Mouse (Mus musculus) stomach, postnatal 0 days (tissue): Measurements from ENCODE around the gene Arhgap15. TPM values are rescaled to one million over a fixed set of nuclear protein-coding genes. Genes with fewer than 3 reads are reported as not detected.

ENCODE experiments used
- ATAC-seq: fragments of 200-750 bp; cut with Nextera tagmentation; 2 replicates; pipeline ENCODE4 v1.8.0; 2017; ENCODE audit not compliant: low FRiP score, low TSS enrichment
- DNase-seq: peaks from one replicate; pipeline ENCODE4 v3.0.0-alpha.2; 2016; ENCODE audit warnings: low spot score
- H3K27ac ChIP-seq: fragments of 300-500 bp; sonication (generic); replicated peaks from 2 replicates; pipeline ENCODE4 v1.5.1; 2014; ENCODE audit warnings: mild to moderate bottlenecking, control low read depth
- H3K27me3 ChIP-seq: fragments of 300-500 bp; sonication (generic); 2 replicates; pipeline ENCODE4 v1.6.1; 2014; ENCODE audit warnings: low read length; ENCODE audit not compliant: control insufficient read depth, insufficient read depth
- H3K36me3 ChIP-seq: fragments of 300-500 bp; sonication (generic); 2 replicates; pipeline ENCODE4 v1.6.1; 2014; ENCODE audit warnings: low read length, mixed read lengths; ENCODE audit not compliant: control insufficient read depth, insufficient read depth
- H3K4me1 ChIP-seq: fragments of 300-500 bp; sonication (generic); replicated peaks from 2 replicates; pipeline ENCODE4 v1.6.1; 2014; ENCODE audit warnings: antibody characterized with exemption; ENCODE audit not compliant: control insufficient read depth, insufficient read depth
- H3K4me2 ChIP-seq: fragments of 300-500 bp; sonication (generic); replicated peaks from 2 replicates; pipeline ENCODE4 v1.6.1; 2014; ENCODE audit warnings: low read depth, mild to moderate bottlenecking, control low read depth, moderate library complexity
- H3K4me3 ChIP-seq: fragments of 300-500 bp; sonication (generic); 2 replicates; pipeline ENCODE4 v1.5.1; 2014; ENCODE audit warnings: low read depth, low read length, control low read depth
- H3K9ac ChIP-seq: fragments of 300-500 bp; sonication (generic); 2 replicates; pipeline ENCODE4 v1.6.1; 2014; ENCODE audit warnings: mild to moderate bottlenecking, low read length, control low read depth, mixed read lengths
- H3K9me3 ChIP-seq: fragments of 300-500 bp; sonication (generic); 2 replicates; pipeline ENCODE4 v1.6.1; 2016; ENCODE audit warnings: low read length; ENCODE audit not compliant: control insufficient read depth
- CTCF ChIP-seq: IDR thresholded peaks from 2 replicates; pipeline ENCODE4 v1.5.1; 2016; ENCODE audit warnings: antibody characterized with exemption, low read depth, mild to moderate bottlenecking, moderate library complexity
- EP300 ChIP-seq: optimal IDR thresholded peaks from 2 replicates; pipeline ENCODE3; 2016; ENCODE audit warnings: antibody characterized with exemption
- WGBS: fragments of 180-500 bp; shearing (Covaris S2); extraction: QIAGEN DNeasy Blood & Tissue Kit; methylation state at CpG from one replicate; pipeline ENCODE4 v1.1.7; 2014; 5-methylcytosine and 5-hydroxymethylcytosine counted together
- polyA plus RNA-seq: library from polyadenylated mRNA; unstranded; fragments of >200 nt; fragmentation: Nextera tagmentation; extraction: Ambion mirVana; gene quantifications from 2 replicates; pipeline ENCODE4 v1.2.1, GENCODE M21; 2015

Gene Arhgap15
- polyA plus RNA-seq, 1 experiment from 2014 or later = 0.93 TPM

DNA sequence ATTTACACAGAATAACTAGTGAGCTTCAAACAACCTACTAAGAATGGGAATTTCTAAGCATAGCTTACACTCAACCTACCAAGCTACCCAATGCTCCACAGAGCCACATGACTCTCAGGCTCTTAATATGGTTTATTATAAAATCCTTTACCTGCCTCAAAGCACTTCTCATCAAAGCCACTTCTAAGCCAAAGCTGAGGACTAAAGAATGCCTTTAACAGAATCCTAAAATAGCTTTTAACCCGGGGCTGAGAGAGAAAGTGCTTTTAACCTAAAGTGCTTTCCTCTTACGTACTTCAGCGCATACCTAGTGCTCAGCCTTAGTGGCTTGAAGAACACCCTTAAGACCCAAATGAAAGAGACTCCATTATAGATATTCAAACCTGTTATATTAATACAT is 380.9 kb downstream of the Arhgap15 start:
- H3K36me3 ChIP-seq = no peaks in the 10 kb centered on the region
- no peaks in the 10 kb centered on the region for H3K4me1 ChIP-seq
- 78% methylated on average over 3 of the region's 3 CpGs for WGBS
- H3K9ac ChIP-seq = no peak overlapping the region
- no peak overlapping the region for H3K27ac ChIP-seq
- no peak for TF ChIP-seq CTCF
- TF ChIP-seq EP300 = no peak
- H3K27me3 ChIP-seq = no peaks in the 10 kb centered on the region
- ATAC-seq = no peak
- no peak overlapping the region for H3K4me3 ChIP-seq
- no peak overlapping the region for H3K4me2 ChIP-seq
- DNase-seq = no peak
- H3K9me3 ChIP-seq = no peaks in the 10 kb centered on the region

DNA sequence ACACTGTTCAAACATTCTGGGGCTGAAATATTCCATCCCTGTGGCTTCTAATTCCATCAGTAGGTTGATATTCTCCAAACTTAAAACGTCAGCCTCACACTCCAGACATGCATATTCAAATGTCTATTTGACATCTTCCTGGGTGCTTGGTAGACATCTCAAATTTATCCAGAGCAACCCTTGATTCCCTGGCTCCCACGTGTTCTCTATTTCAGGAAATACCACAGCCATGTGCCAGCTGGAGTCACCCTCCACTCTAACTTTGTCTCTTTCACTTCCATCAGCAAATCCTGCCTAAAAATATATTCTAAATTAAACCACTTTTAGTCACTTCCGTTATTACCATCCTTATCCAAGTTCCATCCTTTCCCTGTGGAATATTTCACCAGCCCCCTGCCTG is 382.6 kb downstream of the Arhgap15 start:
- no peak for TF ChIP-seq EP300
- TF ChIP-seq CTCF = no peak
- ATAC-seq = no peak
- no peaks in the 10 kb centered on the region for H3K27me3 ChIP-seq
- no peak for DNase-seq
- no peak overlapping the region for H3K27ac ChIP-seq
- no peak overlapping the region for H3K9ac ChIP-seq
- no peak overlapping the region for H3K4me2 ChIP-seq
- H3K4me1 ChIP-seq = no peaks in the 10 kb centered on the region
- WGBS = 63% methylated on average over 3 of the region's 3 CpGs
- H3K9me3 ChIP-seq = no peaks in the 10 kb centered on the region
- no peak overlapping the region for H3K4me3 ChIP-seq
- H3K36me3 ChIP-seq = no peaks in the 10 kb centered on the region

DNA sequence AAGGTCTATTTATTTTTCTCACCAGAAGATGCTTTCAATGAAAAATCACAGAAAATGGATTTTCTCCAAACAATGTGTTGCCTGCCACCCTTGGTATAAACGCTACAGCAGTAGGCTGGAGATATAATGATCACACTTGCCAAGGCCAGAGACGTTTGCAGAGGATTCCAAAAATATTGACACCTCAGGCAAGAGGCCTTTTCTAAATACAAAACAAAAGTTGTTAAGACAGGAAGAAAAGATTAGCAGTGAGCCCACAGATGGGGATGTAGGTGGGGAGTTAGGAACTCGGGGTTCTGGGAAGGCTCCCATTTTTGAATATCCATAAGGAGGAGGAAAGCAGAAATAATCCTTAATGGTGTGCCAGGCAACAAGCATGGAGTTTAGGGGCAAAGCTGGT is 386.2 kb downstream of the Arhgap15 start:
- Histone ChIP-seq H3K4me3 (no peak overlapping the region), H3K4me2 (no peak overlapping the region), H3K36me3 (no peaks in the 10 kb centered on the region), H3K9me3 (no peaks in the 10 kb centered on the region), H3K27me3 (no peaks in the 10 kb centered on the region), H3K27ac (no peak overlapping the region), H3K4me1 (no peaks in the 10 kb centered on the region), H3K9ac (no peak overlapping the region)
- WGBS = 36% methylated on average over 3 of the region's 3 CpGs
- TF ChIP-seq EP300 (no peak), CTCF (no peak)
- DNase-seq (no peak), ATAC-seq (no peak)

DNA sequence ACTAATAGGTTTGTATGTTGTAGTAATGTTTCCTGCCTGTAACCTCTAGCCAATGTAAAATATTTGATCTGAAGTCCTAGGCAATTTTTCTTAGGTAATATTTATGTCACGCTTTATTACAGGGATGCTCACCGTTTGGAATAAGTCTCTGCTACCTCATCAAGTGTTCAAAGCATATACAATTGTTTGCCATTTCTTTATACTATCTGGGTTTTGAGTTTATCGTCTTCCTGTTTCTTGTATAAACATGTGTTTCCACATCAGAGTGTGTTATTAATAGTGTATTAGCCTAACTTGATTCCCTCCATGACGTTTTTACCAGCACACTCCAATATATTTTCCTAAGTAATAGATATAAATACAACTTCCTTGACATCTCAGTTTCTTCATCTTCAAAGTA is 391.8 kb downstream of the Arhgap15 start:
- Histone ChIP-seq H3K27me3 (no peaks in the 10 kb centered on the region), H3K4me3 (no peak overlapping the region), H3K9ac (no peak overlapping the region), H3K27ac (no peak overlapping the region), H3K36me3 (no peaks in the 10 kb centered on the region), H3K4me1 (no peaks in the 10 kb centered on the region), H3K4me2 (no peak overlapping the region), H3K9me3 (no peaks in the 10 kb centered on the region)
- no peak for ATAC-seq
- WGBS = 54% methylated on average over 4 of the region's 4 CpGs
- no peak for DNase-seq
- no peak for TF ChIP-seq CTCF
- TF ChIP-seq EP300 = no peak

DNA sequence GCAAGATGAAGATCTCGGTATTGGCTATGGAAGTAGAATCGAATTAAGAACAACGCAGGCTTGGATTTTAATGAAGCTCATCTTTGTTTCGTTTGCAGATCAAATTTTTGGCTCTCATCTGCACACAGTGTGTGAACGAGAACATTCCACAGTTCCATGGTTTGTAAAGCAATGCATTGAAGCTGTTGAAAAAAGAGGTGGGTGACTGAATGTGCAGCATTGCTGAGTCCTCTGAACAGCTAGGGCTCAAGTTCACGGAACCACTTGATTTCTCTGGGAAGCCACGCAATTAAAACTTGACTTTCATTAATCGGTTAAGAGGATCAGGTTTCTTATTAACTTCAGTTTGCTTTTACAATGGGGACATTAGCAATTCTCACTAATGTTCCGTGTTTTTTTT is 393.5 kb downstream of the Arhgap15 start:
- H3K4me1 ChIP-seq = no peaks in the 10 kb centered on the region; the same call in 1 of the 2 replicates
- no peak overlapping the region for H3K4me2 ChIP-seq
- ATAC-seq (no peak), DNase-seq (no peak)
- TF ChIP-seq CTCF (no peak), EP300 (no peak)
- no peaks in the 10 kb centered on the region for H3K9me3 ChIP-seq
- H3K27ac ChIP-seq = no peak overlapping the region
- WGBS = 83% methylated on average over 9 of the region's 9 CpGs
- no peak overlapping the region for H3K9ac ChIP-seq
- no peaks in the 10 kb centered on the region for H3K36me3 ChIP-seq
- no peaks in the 10 kb centered on the region for H3K27me3 ChIP-seq
- H3K4me3 ChIP-seq = no peak overlapping the region

DNA sequence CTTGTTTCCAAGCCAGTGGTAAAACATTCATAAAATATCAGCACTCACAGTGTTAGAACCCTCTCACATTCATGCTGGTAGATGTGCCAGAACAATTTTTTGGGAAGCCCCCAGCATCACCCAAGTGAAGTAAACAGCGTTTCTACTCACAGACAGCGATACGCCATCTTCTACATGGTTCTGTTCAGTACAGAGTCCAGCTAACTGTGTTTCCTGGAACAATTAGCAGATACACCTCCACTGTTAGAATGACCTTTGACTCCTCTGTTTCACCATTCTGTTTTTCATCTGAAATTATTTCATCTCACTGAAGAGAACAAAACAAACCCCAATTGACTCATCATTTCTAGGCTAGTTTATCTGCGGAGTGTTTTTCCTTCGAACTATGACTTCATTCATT is 394.0 kb downstream of the Arhgap15 start:
- Histone ChIP-seq H3K27me3 (no peaks in the 10 kb centered on the region), H3K4me2 (no peak overlapping the region), H3K4me1 (no peaks in the 10 kb centered on the region; the same call in 1 of the 2 replicates), H3K4me3 (no peak overlapping the region), H3K27ac (no peak overlapping the region), H3K9me3 (no peaks in the 10 kb centered on the region), H3K36me3 (no peaks in the 10 kb centered on the region), H3K9ac (no peak overlapping the region)
- ATAC-seq = no peak
- DNase-seq = no peak
- TF ChIP-seq CTCF = no peak
- no peak for TF ChIP-seq EP300
- WGBS = 85% methylated on average over 5 of the region's 5 CpGs
